Mouse (Mus musculus) WW6 (cell line): ENCODE results near the gene Tenm4.

Experiments used
- DNase-seq: peaks from one replicate; pipeline ENCODE4 v3.0.0-alpha.2; 2013; ENCODE audit warnings: low read depth, low spot score

The Tenm4 gene

GRCm38 (mm10) chr7:96677082-96677481 is 506.0 kb downstream of the Tenm4 start:
- DNase-seq, result no peak

GRCm38 (mm10) chr7:96678236-96678635 is 507.2 kb downstream of the Tenm4 start:
- DNase-seq, result no peak

- DNase-seq, result no peak
Observed at GRCm38 (mm10) chr7:96679746-96680145, 508.7 kb downstream of the Tenm4 start.

- no peak for DNase-seq
Observed at GRCm38 (mm10) chr7:96680405-96680804, 509.4 kb downstream of the Tenm4 start.

GRCm38 (mm10) chr7:96681808-96682207 is 510.8 kb downstream of the Tenm4 start:
- DNase-seq, result no peak

GRCm38 (mm10) chr7:96688141-96688540 is 517.1 kb downstream of the Tenm4 start:
- DNase-seq, result no peak

GRCm38 (mm10) chr7:96701097-96701845 is 530.2 kb downstream of the Tenm4 start:
- DNase-seq, result no peak

- DNase-seq, result no peak
Observed at GRCm38 (mm10) chr7:96703958-96704357, 532.9 kb downstream of the Tenm4 start.

- DNase-seq, result no peak
Observed at GRCm38 (mm10) chr7:96705307-96706129, 534.5 kb downstream of the Tenm4 start.

GRCm38 (mm10) chr7:96706531-96706930 is 535.5 kb downstream of the Tenm4 start:
- no peak for DNase-seq

GRCm38 (mm10) chr7:96707112-96707511 is 536.1 kb downstream of the Tenm4 start:
- no peak for DNase-seq

GRCm38 (mm10) chr7:96708071-96708470 is 537.0 kb downstream of the Tenm4 start:
- DNase-seq, result no peak

- DNase-seq, result no peak
Observed at GRCm38 (mm10) chr7:96708561-96708960, 537.5 kb downstream of the Tenm4 start.

GRCm38 (mm10) chr7:96708968-96709367 is 537.9 kb downstream of the Tenm4 start:
- DNase-seq, result no peak

- no peak for DNase-seq
Observed at GRCm38 (mm10) chr7:96709891-96710290, 538.8 kb downstream of the Tenm4 start.

- DNase-seq, result no peak
Observed at GRCm38 (mm10) chr7:96710658-96711071, 539.6 kb downstream of the Tenm4 start.

- DNase-seq, result no peak
Observed at GRCm38 (mm10) chr7:96712876-96713275, 541.8 kb downstream of the Tenm4 start.

- DNase-seq, result no peak
Observed at GRCm38 (mm10) chr7:96716911-96717310, 545.9 kb downstream of the Tenm4 start.

GRCm38 (mm10) chr7:96718201-96719155 is 547.4 kb downstream of the Tenm4 start:
- no peak for DNase-seq

GRCm38 (mm10) chr7:96719926-96720325 is 548.9 kb downstream of the Tenm4 start:
- no peak for DNase-seq

- DNase-seq, result no peak
Observed at GRCm38 (mm10) chr7:96720465-96720864, 549.4 kb downstream of the Tenm4 start.

- DNase-seq, result no peak
Observed at GRCm38 (mm10) chr7:96722796-96723195, 551.8 kb downstream of the Tenm4 start.
